Mouse (Mus musculus): ENCODE data around the gene Eng.

Gene Eng

GRCm38 (mm10) chr2:32646379-32647056, at the start of gene Eng:
Eng (plus strand) TSS chr2:32646595.
- no peak for DNase-seq (ENCODE audit: low spot score in 2 of 2)

GRCm38 (mm10) chr2:32596725-32597124, 49.7 kb upstream of the Eng start:
- DNase-seq (ENCODE audit: low spot score in 2 of 2) = peak in 1 of 2 experiments; percentile 82

- no peak for DNase-seq (ENCODE audit: low spot score in 2 of 2)
Measured at GRCm38 (mm10) chr2:32597248-32597647, 49.1 kb upstream of the Eng start.

- DNase-seq (ENCODE audit: low spot score in 2 of 2) = no peak
Measured at GRCm38 (mm10) chr2:32597699-32598098, 48.7 kb upstream of the Eng start.

GRCm38 (mm10) chr2:32598506-32598905, 47.9 kb upstream of the Eng start:
- peak in 1 of 2 experiments; percentile 58 for DNase-seq (ENCODE audit: low spot score in 2 of 2)

- no peak for DNase-seq (ENCODE audit: low spot score in 2 of 2)
Measured at GRCm38 (mm10) chr2:32599409-32599808, 47.0 kb upstream of the Eng start, which contains the start of gene St6galnac6. St6galnac6 (plus strand) TSS chr2:32599709.

GRCm38 (mm10) chr2:32601417-32602065, 44.9 kb upstream of the Eng start:
- DNase-seq (ENCODE audit: low spot score in 2 of 2) = no peak

- DNase-seq (ENCODE audit: low spot score in 2 of 2) = peak; percentile 80 to 94
Measured at GRCm38 (mm10) chr2:32602600-32603054, 43.8 kb upstream of the Eng start.

GRCm38 (mm10) chr2:32604631-32605030, 41.8 kb upstream of the Eng start:
- no peak for DNase-seq (ENCODE audit: low spot score in 2 of 2)

GRCm38 (mm10) chr2:32606161-32607142, 39.9 kb upstream of the Eng start:
- peak; percentile 47 to 77 for DNase-seq (ENCODE audit: low spot score in 2 of 2)

GRCm38 (mm10) chr2:32607262-32607947, 39.0 kb upstream of the Eng start:
- DNase-seq (ENCODE audit: low spot score in 2 of 2) = no peak

- no peak for DNase-seq (ENCODE audit: low spot score in 2 of 2)
Measured at GRCm38 (mm10) chr2:32608141-32608777, 38.1 kb upstream of the Eng start.

- DNase-seq (ENCODE audit: low spot score in 2 of 2) = no peak
Measured at GRCm38 (mm10) chr2:32608778-32609435, 37.5 kb upstream of the Eng start.

GRCm38 (mm10) chr2:32610610-32611229, 35.7 kb upstream of the Eng start:
- DNase-seq (ENCODE audit: low spot score in 2 of 2) = no peak

- DNase-seq (ENCODE audit: low spot score in 2 of 2) = no peak
Measured at GRCm38 (mm10) chr2:32612274-32612673, 34.1 kb upstream of the Eng start.

GRCm38 (mm10) chr2:32617109-32617508, 29.3 kb upstream of the Eng start:
- no peak for DNase-seq (ENCODE audit: low spot score in 2 of 2)

GRCm38 (mm10) chr2:32617601-32618000, 28.8 kb upstream of the Eng start:
- DNase-seq (ENCODE audit: low spot score in 2 of 2) = no peak

GRCm38 (mm10) chr2:32618051-32618450, 28.3 kb upstream of the Eng start:
- DNase-seq (ENCODE audit: low spot score in 2 of 2) = no peak

- DNase-seq (ENCODE audit: low spot score in 2 of 2) = no peak
Measured at GRCm38 (mm10) chr2:32620682-32621516, 25.5 kb upstream of the Eng start.

Data from cerebellum, postnatal 4 days (tissue).